Mouse (Mus musculus) testis, postnatal 10 days (tissue): ENCODE results near the gene Zfp14.

ENCODE experiments used
- DNase-seq: peaks from one replicate; pipeline ENCODE4 v3.0.0; 2021; ENCODE audit warnings: low spot score

Gene Zfp14

GRCm38 (mm10) chr7:30050882-30051548, at the start of gene Zfp14:
Gene Zfp14, minus strand, starts transcription at chr7:30051380.
- DNase-seq = peak; percentile 91

GRCm38 (mm10) chr7:30099297-30099696, 48.1 kb upstream of the Zfp14 start:
- no peak for DNase-seq

GRCm38 (mm10) chr7:30095551-30096125, 44.5 kb upstream of the Zfp14 start:
- DNase-seq = no peak

GRCm38 (mm10) chr7:30094646-30095429, 43.7 kb upstream of the Zfp14 start, which contains the start of gene Zfp260:
Gene Zfp260, plus strand, starts transcription at chr7:30094777.
- DNase-seq = peak; percentile 91

- DNase-seq = no peak
These were observed 42.8 kb upstream of the Zfp14 start for GRCm38 (mm10) chr7:30093918-30094415.

GRCm38 (mm10) chr7:30092666-30093065, 41.5 kb upstream of the Zfp14 start:
- no peak for DNase-seq

DNA sequence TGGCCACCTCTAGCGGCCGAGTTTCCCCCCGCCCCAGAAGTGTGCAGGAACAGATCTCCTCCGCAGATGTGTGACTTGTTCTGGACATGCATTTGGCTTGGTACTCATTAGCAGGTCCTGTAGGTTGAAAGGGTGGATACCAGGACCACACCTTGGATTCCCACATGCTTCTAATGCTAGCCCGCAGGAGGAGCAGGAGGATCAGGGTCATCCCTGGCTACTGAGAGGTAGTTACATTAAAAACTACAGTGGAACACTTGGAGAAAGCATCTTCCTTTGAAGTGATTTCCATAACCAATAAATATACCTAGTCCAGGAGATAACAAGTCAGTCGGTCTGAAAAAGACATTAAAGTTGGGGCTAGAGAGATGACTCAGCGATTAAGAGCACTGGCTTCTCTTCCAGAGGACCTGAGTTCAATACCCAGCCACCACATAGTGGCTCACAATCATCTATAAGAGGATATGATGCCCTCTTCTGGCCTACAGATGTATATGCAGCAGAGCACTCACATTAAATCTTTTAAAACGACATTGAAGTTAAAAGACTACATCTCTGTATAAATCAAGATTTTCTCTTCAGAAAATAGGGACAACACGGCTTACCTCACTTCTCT, 39.9 kb upstream of the Zfp14 start:
- no peak for DNase-seq

- DNase-seq = peak; percentile 96
These were observed 39.2 kb upstream of the Zfp14 start, which contains the start of the genes Gm26920 and Zfp566 for GRCm38 (mm10) chr7:30090092-30090969. Gene Gm26920, minus strand, starts transcription at chr7:30090410. Gene Zfp566, minus strand, starts transcription at chr7:30090527.

GRCm38 (mm10) chr7:30089405-30089804, 38.2 kb upstream of the Zfp14 start:
- DNase-seq = no peak

- no peak for DNase-seq
These were observed 35.3 kb upstream of the Zfp14 start for GRCm38 (mm10) chr7:30086524-30086923.

GRCm38 (mm10) chr7:30072146-30073028, 21.2 kb upstream of the Zfp14 start, which contains the start of gene Zfp82:
Gene Zfp82, minus strand, starts transcription at chr7:30072900.
- peak; percentile 81 for DNase-seq

GRCm38 (mm10) chr7:30064622-30065021, 13.4 kb upstream of the Zfp14 start:
- no peak for DNase-seq

DNA sequence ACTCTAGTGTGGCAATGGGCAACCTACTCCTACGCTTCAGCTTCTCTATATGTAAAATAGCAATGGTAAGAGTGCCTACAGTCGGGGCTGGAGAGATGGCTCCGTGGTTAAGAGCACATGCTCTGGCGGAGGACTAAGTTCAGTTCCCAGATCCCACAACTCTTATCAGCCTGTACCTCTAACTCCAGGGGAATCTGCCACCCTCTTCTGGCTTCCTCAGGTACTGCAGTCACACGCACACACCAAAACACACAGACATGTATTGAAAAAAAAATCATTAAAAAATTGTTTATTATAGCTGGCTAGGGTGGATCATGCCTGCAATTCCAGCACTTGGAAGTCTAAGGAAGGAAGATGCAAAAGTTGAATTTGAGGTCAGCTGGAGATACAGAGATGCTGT, 11.3 kb upstream of the Zfp14 start:
- DNase-seq = no peak

DNA sequence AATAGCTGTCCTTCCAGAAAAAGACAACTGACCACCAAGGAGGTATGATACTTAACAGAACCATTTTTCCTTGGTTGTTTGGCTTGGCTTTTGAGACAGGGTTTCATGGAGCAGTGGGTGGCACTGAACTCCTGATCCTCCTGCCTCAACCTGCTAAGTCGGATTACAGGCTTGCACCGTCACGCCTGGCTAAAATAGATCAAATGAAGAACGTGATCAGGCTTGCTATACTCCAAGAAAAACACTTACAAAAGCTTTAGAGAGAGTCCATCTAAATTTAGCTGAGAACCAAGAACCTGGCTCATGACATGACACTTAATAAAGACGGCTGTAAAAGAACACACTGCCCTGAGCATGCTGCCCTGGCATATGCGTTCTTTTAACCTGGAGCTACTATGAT, 9.2 kb upstream of the Zfp14 start:
- DNase-seq = no peak

DNA sequence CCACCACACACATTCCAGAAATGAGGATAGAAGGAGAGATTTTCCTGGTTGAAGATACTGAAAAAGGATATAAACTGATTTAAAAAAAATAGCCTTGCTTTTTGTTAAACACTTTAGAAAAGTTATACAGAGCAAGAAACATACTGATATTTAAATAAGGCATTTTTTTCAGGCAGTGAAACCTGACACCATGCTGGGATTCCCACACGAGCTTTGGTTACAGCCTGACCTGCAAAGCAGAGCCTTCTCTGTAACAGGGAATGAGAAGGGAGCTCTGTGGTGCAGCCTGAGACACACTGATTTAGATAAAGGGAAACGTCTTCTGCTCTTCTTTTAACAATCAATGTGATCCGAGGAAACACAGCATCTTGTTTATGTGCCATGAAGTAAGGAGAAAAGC, 2.4 kb upstream of the Zfp14 start:
- DNase-seq = no peak

GRCm38 (mm10) chr7:30048126-30048525, 3.1 kb downstream of the Zfp14 start:
- DNase-seq = no peak

DNA sequence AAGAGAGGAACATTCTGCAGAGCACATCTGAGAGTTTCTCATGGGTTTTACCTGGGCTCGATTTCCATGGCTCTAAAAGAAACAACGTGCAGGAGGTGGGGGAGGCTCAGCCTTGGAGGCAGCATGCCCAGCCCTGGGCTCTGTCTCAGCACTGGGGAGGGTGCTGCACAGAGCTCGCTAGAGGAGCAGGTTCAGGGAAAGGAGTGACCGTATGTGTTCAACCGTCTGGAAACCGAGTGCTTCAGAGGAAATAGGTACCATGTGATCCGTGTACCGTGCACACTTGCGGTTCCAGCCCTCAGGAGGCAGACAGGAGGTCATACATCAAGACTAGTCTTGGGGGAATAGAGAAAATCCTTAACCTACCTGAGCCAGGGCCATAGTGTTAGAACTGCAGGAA, 6.8 kb downstream of the Zfp14 start:
- DNase-seq = no peak

- no peak for DNase-seq
These were observed 16.8 kb downstream of the Zfp14 start for GRCm38 (mm10) chr7:30034331-30034730.

GRCm38 (mm10) chr7:30031379-30031778, 19.8 kb downstream of the Zfp14 start:
- DNase-seq = no peak

- no peak for DNase-seq
These were observed 20.5 kb downstream of the Zfp14 start for GRCm38 (mm10) chr7:30030677-30031076.
